Mouse (Mus musculus) thymus, adult 2 months (tissue): ENCODE measurements around the gene Iltifb. TPM values are rescaled to one million over a fixed set of nuclear protein-coding genes. Genes with fewer than 3 reads are reported as not detected.
"Not testable (repeated sequence)": the region's sequence is repeated elsewhere in the genome, so short reads cannot be mapped to it uniquely, and the experiment has no call there.

Experiments used
- DNase-seq: peaks from one replicate; pipeline ENCODE4 v3.0.0; 2021
- H3K27ac ChIP-seq: fragments of 200-500 bp; 2 replicates; pipeline ENCODE4 v1.5.1; 2012; ENCODE audit warnings: low read length, control low read depth; ENCODE audit not compliant: control insufficient read depth, insufficient read depth
- H3K27me3 ChIP-seq: fragments of 200-500 bp; 2 replicates; pipeline ENCODE4 v1.6.1; 2012; ENCODE audit warnings: mild to moderate bottlenecking, low read length, moderate library complexity, mixed read lengths; ENCODE audit not compliant: control insufficient read depth, insufficient read depth
- H3K36me3 ChIP-seq: fragments of 200-500 bp; 2 replicates; pipeline ENCODE4 v1.6.1; 2012; ENCODE audit warnings: mild to moderate bottlenecking, low read length, moderate library complexity; ENCODE audit not compliant: control insufficient read depth, insufficient read depth
- H3K4me1 ChIP-seq: fragments of 200-500 bp; replicated peaks from 2 replicates; pipeline ENCODE4 v1.6.1; 2012; ENCODE audit warnings: low read length; ENCODE audit not compliant: control insufficient read depth, insufficient read depth
- H3K4me3 ChIP-seq: fragments of 200-500 bp; 2 replicates; pipeline ENCODE4 v1.5.1; 2012; ENCODE audit warnings: mild to moderate bottlenecking, low read length, control low read depth, moderate library complexity; ENCODE audit not compliant: control insufficient read depth, insufficient read depth
- CTCF ChIP-seq: fragments of 200-500 bp; IDR thresholded peaks from 2 replicates; pipeline ENCODE4 v1.5.1; 2012; ENCODE audit warnings: mild to moderate bottlenecking, control low read depth, low read length, moderate library complexity, borderline replicate concordance; ENCODE audit not compliant: control insufficient read depth, poor library complexity, insufficient read depth; ENCODE audit errors: extremely low read depth
- POLR2A ChIP-seq: fragments of 200-500 bp; IDR thresholded peaks from 2 replicates; pipeline ENCODE4 v1.6.1; 2012; ENCODE audit warnings: mild to moderate bottlenecking, low read length, control low read depth, moderate library complexity; ENCODE audit not compliant: control insufficient read depth, poor library complexity, insufficient read depth; ENCODE audit errors: extremely low read depth
- WGBS: fragments of 180-500 bp; shearing (Covaris S2); methylation state at CpG from one replicate; pipeline ENCODE4 v1.1.7; 2018; 5-methylcytosine and 5-hydroxymethylcytosine counted together
- polyA plus RNA-seq: library from polyadenylated mRNA; depleted of rRNA; stranded (reverse); fragments of >200 nt; gene quantifications from 2 replicates; pipeline ENCODE4 v1.2.3, GENCODE M21; 2012; rRNA removed

Iltifb gene
- not detected in 2 replicates for polyA plus RNA-seq

GRCm38 (mm10) chr10:118294938-118295337 lies at the start of gene Iltifb:
Iltifb (minus strand) TSS chr10:118295038.
- no peak for TF ChIP-seq POLR2A
- TF ChIP-seq CTCF: no peak
- Histone ChIP-seq H3K27ac (no peak within 1 kb of the TSS), H3K4me3 (no peak within 1 kb of the TSS), H3K4me1 (no peaks in the 10 kb centered on the region), H3K27me3 (no peaks in the 10 kb centered on the region), H3K36me3 (no peaks in the 10 kb centered on the region)
- DNase-seq: no peak
- 94% methylated on average over 6 of the region's 6 CpGs for WGBS

GRCm38 (mm10) chr10:118343155-118343554 lies 48.3 kb upstream of the Iltifb start, which contains the start of gene Gm9046:
Gm9046 (minus strand) TSS chr10:118343255.
- no CpG with 5 or more reads among the region's 14 CpGs for WGBS
- not testable (repeated sequence) for H3K27ac ChIP-seq, H3K27me3 ChIP-seq, H3K36me3 ChIP-seq, H3K4me1 ChIP-seq, DNase-seq, H3K4me3 ChIP-seq

- DNase-seq, H3K4me3 ChIP-seq, H3K27me3 ChIP-seq, H3K36me3 ChIP-seq, H3K4me1 ChIP-seq, H3K27ac ChIP-seq: not testable (repeated sequence)
- WGBS: no CpG with 5 or more reads among the region's 14 CpGs
Measured at GRCm38 (mm10) chr10:118337731-118338130, 42.9 kb upstream of the Iltifb start, which contains the start of gene Gm9045. Gm9045 (minus strand) TSS chr10:118337831.

GRCm38 (mm10) chr10:118332308-118332707 lies 37.5 kb upstream of the Iltifb start, which contains the start of gene Gm9044:
Gm9044 (minus strand) TSS chr10:118332408.
- WGBS: no CpG with 5 or more reads among the region's 14 CpGs
- DNase-seq, H3K27me3 ChIP-seq, H3K4me3 ChIP-seq, H3K4me1 ChIP-seq, H3K36me3 ChIP-seq, H3K27ac ChIP-seq: not testable (repeated sequence)

- not testable (repeated sequence) for H3K4me1 ChIP-seq, H3K27me3 ChIP-seq, H3K4me3 ChIP-seq, H3K36me3 ChIP-seq, DNase-seq, H3K27ac ChIP-seq
- WGBS: no CpG with 5 or more reads among the region's 11 CpGs
Measured at GRCm38 (mm10) chr10:118326869-118327268, 32.0 kb upstream of the Iltifb start, which contains the start of gene Gm9040. Gm9040 (minus strand) TSS chr10:118326969.

GRCm38 (mm10) chr10:118319024-118319423 lies 24.2 kb upstream of the Iltifb start:
- Histone ChIP-seq H3K4me3 (no peak overlapping the region), H3K4me1 (no peaks in the 10 kb centered on the region), H3K27ac (no peak overlapping the region), H3K36me3 (no peaks in the 10 kb centered on the region), H3K27me3 (no peaks in the 10 kb centered on the region)
- no peak for DNase-seq
- no peak for TF ChIP-seq POLR2A
- TF ChIP-seq CTCF: no peak
- WGBS: 37% methylated on average over 8 of the region's 8 CpGs

GRCm38 (mm10) chr10:118302133-118302532 lies 7.3 kb upstream of the Iltifb start:
- 52% methylated on average over 2 of the region's 2 CpGs for WGBS
- H3K27me3 ChIP-seq, DNase-seq, H3K4me1 ChIP-seq, H3K27ac ChIP-seq, H3K36me3 ChIP-seq, H3K4me3 ChIP-seq: not testable (repeated sequence)

- DNase-seq, H3K4me1 ChIP-seq, H3K4me3 ChIP-seq, H3K27me3 ChIP-seq, H3K36me3 ChIP-seq, H3K27ac ChIP-seq: not testable (repeated sequence)
- 28% methylated on average over 3 of the region's 5 CpGs for WGBS
Measured at GRCm38 (mm10) chr10:118283016-118283415, 11.8 kb downstream of the Iltifb start.

GRCm38 (mm10) chr10:118282565-118282964 lies 12.3 kb downstream of the Iltifb start:
- not testable (repeated sequence) for DNase-seq, H3K27me3 ChIP-seq
- WGBS: 76% methylated on average over 7 of the region's 7 CpGs

GRCm38 (mm10) chr10:118278069-118278468 lies 16.8 kb downstream of the Iltifb start:
- no CpG with 5 or more reads among the region's 4 CpGs for WGBS
- H3K4me1 ChIP-seq, H3K27ac ChIP-seq, H3K4me3 ChIP-seq, H3K36me3 ChIP-seq, DNase-seq, H3K27me3 ChIP-seq: not testable (repeated sequence)

More at GRCm38 (mm10) chr10:118282565-118282964, 12.3 kb downstream of the Iltifb start:
- not testable (repeated sequence) for H3K4me3 ChIP-seq, H3K36me3 ChIP-seq, H3K27ac ChIP-seq, H3K4me1 ChIP-seq

- H3K27ac ChIP-seq, H3K4me1 ChIP-seq, DNase-seq, H3K27me3 ChIP-seq, H3K36me3 ChIP-seq, H3K4me3 ChIP-seq: not testable (repeated sequence)
- WGBS: 100% methylated on average over 1 of the region's 2 CpGs
Measured at GRCm38 (mm10) chr10:118271416-118271815, 23.4 kb downstream of the Iltifb start.
